Mouse (Mus musculus): Measurements from ENCODE around the gene Acp6.
"Not testable (repeated sequence)": the region's sequence is repeated elsewhere in the genome, so short reads cannot be mapped to it uniquely, and the experiment has no call there.

Gene Acp6

GRCm38 (mm10) chr3:97158611-97159508 is at the start of gene Acp6:
Gene Acp6 (plus strand): TSS chr3:97158777.
- DNase-seq (ENCODE audit: low spot score), result peak; percentile 91

GRCm38 (mm10) chr3:97117511-97117910 is 41.1 kb upstream of the Acp6 start:
- no peak for DNase-seq (ENCODE audit: low spot score)

GRCm38 (mm10) chr3:97118313-97118712 is 40.3 kb upstream of the Acp6 start:
- no peak for DNase-seq (ENCODE audit: low spot score)

GRCm38 (mm10) chr3:97124193-97124592 is 34.4 kb upstream of the Acp6 start:
- no peak for DNase-seq (ENCODE audit: low spot score)

GRCm38 (mm10) chr3:97129410-97129809 is 29.2 kb upstream of the Acp6 start:
- DNase-seq (ENCODE audit: low spot score), result no peak

GRCm38 (mm10) chr3:97137666-97138065 is 20.9 kb upstream of the Acp6 start:
- DNase-seq (ENCODE audit: low spot score), result not testable (repeated sequence)

- no peak for DNase-seq (ENCODE audit: low spot score)
These were observed 7.5 kb upstream of the Acp6 start for GRCm38 (mm10) chr3:97151092-97151491.

- DNase-seq (ENCODE audit: low spot score), result peak; percentile 44
These were observed 2.1 kb upstream of the Acp6 start for GRCm38 (mm10) chr3:97156431-97156830.

GRCm38 (mm10) chr3:97157308-97157707 is 1.3 kb upstream of the Acp6 start:
- DNase-seq (ENCODE audit: low spot score), result peak; percentile 29

GRCm38 (mm10) chr3:97157958-97158599 is 498 bp upstream of the Acp6 start:
- peak; percentile 84 for DNase-seq (ENCODE audit: low spot score)

GRCm38 (mm10) chr3:97159509-97159850 is 903 bp downstream of the Acp6 start:
- DNase-seq (ENCODE audit: low spot score), result no peak

- DNase-seq (ENCODE audit: low spot score), result no peak
These were observed 1.4 kb downstream of the Acp6 start for GRCm38 (mm10) chr3:97159986-97160385.

- DNase-seq (ENCODE audit: low spot score), result peak; percentile 67
These were observed 2.3 kb downstream of the Acp6 start for GRCm38 (mm10) chr3:97160908-97161307.

- no peak for DNase-seq (ENCODE audit: low spot score)
These were observed 3.2 kb downstream of the Acp6 start for GRCm38 (mm10) chr3:97161773-97162172.

- no peak for DNase-seq (ENCODE audit: low spot score)
These were observed 5.9 kb downstream of the Acp6 start for GRCm38 (mm10) chr3:97164477-97164876.

GRCm38 (mm10) chr3:97167126-97167525 is 8.5 kb downstream of the Acp6 start:
- DNase-seq (ENCODE audit: low spot score), result peak; percentile 32

- DNase-seq (ENCODE audit: low spot score), result no peak
These were observed 13.0 kb downstream of the Acp6 start for GRCm38 (mm10) chr3:97171531-97171930.

GRCm38 (mm10) chr3:97172231-97172630 is 13.7 kb downstream of the Acp6 start:
- DNase-seq (ENCODE audit: low spot score), result no peak

- DNase-seq (ENCODE audit: low spot score), result no peak
These were observed 14.1 kb downstream of the Acp6 start for GRCm38 (mm10) chr3:97172632-97173031.

- no peak for DNase-seq (ENCODE audit: low spot score)
These were observed 20.3 kb downstream of the Acp6 start for GRCm38 (mm10) chr3:97178885-97179284.

GRCm38 (mm10) chr3:97180527-97180926 is 21.9 kb downstream of the Acp6 start:
- no peak for DNase-seq (ENCODE audit: low spot score)

GRCm38 (mm10) chr3:97183810-97184209 is 25.2 kb downstream of the Acp6 start:
- DNase-seq (ENCODE audit: low spot score), result no peak

- peak; percentile 81 for DNase-seq (ENCODE audit: low spot score)
These were observed 26.7 kb downstream of the Acp6 start for GRCm38 (mm10) chr3:97185098-97185860.

Data from testis, postnatal 10 days (tissue).